Mouse (Mus musculus): ENCODE data around the gene Tbc1d10c. TPM values are rescaled to one million over a fixed set of nuclear protein-coding genes. Genes with fewer than 3 reads are reported as not detected.

The Tbc1d10c gene
- total and polyA plus RNA-seq, 3 experiments = 43.5 to 58.5 (median 46.3) TPM

GRCm38 (mm10) chr19:4232186-4232572 is 41.1 kb upstream of the Tbc1d10c start:
- dilution Hi-C loops (cut with MboI; ENCODE audit: extremely low pct_ligation_motif_present, extremely low pct_unique_long_range_greater_than_20kb, low sequenced_read_pairs) (no loop called here), in situ Hi-C loops (cut with MboI; ENCODE audit: low pct_ligation_motif_present, low pct_unique_long_range_greater_than_20kb, low sequenced_read_pairs) (no loop called here)
- no peak for TF ChIP-seq USF2 (conservative IDR thresholded peaks at IDR 0.05; ENCODE audit: low read depth, low read length)
- no peak for TF ChIP-seq JUN (IDR thresholded peaks at IDR 0.05; ENCODE audit: insufficient read depth, low read depth, low read length)
- TF ChIP-seq MEF2A (IDR thresholded peaks at IDR 0.05; ENCODE audit: borderline replicate concordance, low read depth, low read length) = 0 out of 2 replicates have a peak, but pooled peaks have one; percentile 23
- TF ChIP-seq RCOR1 (conservative IDR thresholded peaks at IDR 0.05; ENCODE audit: low read depth, low read length) = no peak
- no peak for TF ChIP-seq BHLHE40 (IDR thresholded peaks at IDR 0.05; ENCODE audit: low read depth, low read length)
- no peak for TF ChIP-seq IRF4 (IDR thresholded peaks at IDR 0.05; ENCODE audit: low read depth, low read length)
- TF ChIP-seq CHD2 (IDR thresholded peaks at IDR 0.05; ENCODE audit: low read length) = no peak
- TF ChIP-seq POLR2A (IDR thresholded peaks at IDR 0.05; ENCODE audit: low read depth, low read length) = no peak
- 0 out of 2 replicates have a peak, but pooled peaks have one; percentile 24 for TF ChIP-seq CHD1 (IDR thresholded peaks at IDR 0.05; ENCODE audit: low read depth, low read length)
- TF ChIP-seq UBTF (IDR thresholded peaks at IDR 0.05; ENCODE audit: low read depth, low read length) = no peak
- TF ChIP-seq POLR2AphosphoS2 (IDR thresholded peaks at IDR 0.05; ENCODE audit: low read depth, low read length) = no peak
- no peak for TF ChIP-seq PAX5 (IDR thresholded peaks at IDR 0.05; ENCODE audit: low read length)
- TF ChIP-seq HCFC1 (IDR thresholded peaks at IDR 0.05; ENCODE audit: low read depth, low read length) = no peak
- no peak for TF ChIP-seq USF1 (IDR thresholded peaks at IDR 0.05; ENCODE audit: low read depth, low read length)
- no peak for TF ChIP-seq KAT2A (IDR thresholded peaks at IDR 0.05; ENCODE audit: insufficient replicate concordance, low read length)
- no peak for TF ChIP-seq E2F4 (IDR thresholded peaks at IDR 0.05; ENCODE audit: insufficient replicate concordance, low read depth, low read length)
- TF ChIP-seq ZKSCAN1 (IDR thresholded peaks at IDR 0.05; ENCODE audit: borderline replicate concordance, low read depth, low read length) = no peak
- no peak for TF ChIP-seq ZNF384 (IDR thresholded peaks at IDR 0.05; ENCODE audit: low read depth, low read length)
- TF ChIP-seq TCF12 (IDR thresholded peaks at IDR 0.05; ENCODE audit: low read depth, low read length) = no peak
- 0 out of 2 replicates have a peak, but pooled peaks have one; percentile 6 for TF ChIP-seq SIN3A (IDR thresholded peaks at IDR 0.05; ENCODE audit: low read length)
- no peak for TF ChIP-seq ELF1 (IDR thresholded peaks at IDR 0.05; ENCODE audit: low read depth, low read length)
- Histone ChIP-seq H3K79me2 (replicated peaks; ENCODE audit: control insufficient read depth, extremely low read depth, insufficient read depth, poor library complexity, severe bottlenecking) (no peaks in the 10 kb centered on the region), H3K27me3 (replicated peaks) (peaks cover 6% of the 10 kb centered on the region), H3K36me3 (replicated peaks in 1 of 2; ENCODE audit: control insufficient read depth in 1 of 2, insufficient read depth in 1 of 2, low read length in 1 of 2) (peaks cover 0 to 5% of the 10 kb centered on the region in 2 experiments), H3K4me2 (ENCODE audit: insufficient read depth, low read depth, poor library complexity, severe bottlenecking) (peak overlapping the region; percentile 82), H3K9me3 (replicated peaks; ENCODE audit: low read length) (no peaks in the 10 kb centered on the region), H3K27ac (ENCODE audit: insufficient read depth, low read depth) (peak overlapping the region; percentile 88), H3K9ac (ENCODE audit: insufficient read depth, low read depth) (peak overlapping the region; percentile 82), H3K4me3 (replicated peaks in 1 of 3; ENCODE audit: low read depth in 2 of 3, low read length in 2 of 3, poor library complexity in 1 of 3) (peak overlapping the region; percentile 63 to 75 (median 68)), H3K4me1 (ENCODE audit: control insufficient read depth in 1 of 2, insufficient read depth in 2 of 2) (peaks cover 24 to 53% of the 10 kb centered on the region in 2 experiments)
- DNase-seq (ENCODE audit: extremely low read depth) = peak; percentile 33
